Comparison of ENCODE assay signal across 8 mouse cellular contexts in the genomic region with DNA sequence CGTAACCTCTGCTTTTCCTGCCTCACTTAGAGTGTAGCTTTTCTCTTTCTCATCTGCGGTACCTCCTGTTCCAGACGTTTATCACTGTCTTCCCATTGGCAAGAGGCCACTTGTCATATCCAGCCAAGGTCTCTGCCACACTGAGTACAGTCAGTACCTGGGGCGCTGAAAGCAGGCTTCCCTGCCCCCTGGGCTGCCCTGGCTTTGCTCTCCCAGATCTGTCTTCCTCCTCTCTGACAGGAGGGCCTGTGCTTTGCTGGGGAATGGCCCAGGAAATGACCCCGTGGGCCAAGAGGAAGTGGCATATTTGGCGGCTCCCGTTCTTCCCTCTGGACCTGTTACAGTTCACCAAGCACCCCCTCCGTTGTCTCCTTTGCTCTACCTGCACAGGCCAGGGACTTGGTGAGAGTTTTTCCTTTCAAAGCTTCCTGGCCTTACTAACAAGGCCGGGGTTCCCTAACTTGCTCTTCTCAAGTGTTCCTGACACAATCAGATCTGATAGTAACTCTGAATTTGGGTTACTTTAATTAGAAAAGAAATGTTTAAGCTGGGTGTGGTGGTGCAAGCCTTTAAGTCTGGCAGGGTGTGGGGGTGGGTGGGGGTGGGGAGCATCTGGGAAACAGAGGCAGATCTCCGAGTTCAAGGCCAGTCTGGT. TPM values are rescaled to one million over a fixed set of nuclear protein-coding genes. Genes with fewer than 3 reads are reported as not detected.
DNase-seq lines count a peak whose midpoint lies in the region; ATAC-seq and TF ChIP-seq lines count a peak whose summit lies in the region.
"Had no signal": no experiment of that assay in that cellular context is flagged by ENCODE, and none has a peak within 500 bp of the region (broad histone marks: within the 10 kb centered on the region; RNA-seq: fewer than 3 reads in every experiment).

No protein-coding gene starts in this region.

- no peaks in the 10 kb centered on the region for H3K4me1 ChIP-seq in midbrain, postnatal 0 days (ENCODE audit: insufficient read depth, low read length)
- no peaks in the 10 kb centered on the region for H3K4me1 ChIP-seq in midbrain, embryonic 13.5 days (replicated peaks)
- peaks cover 8% of the 10 kb centered on the region for H3K4me1 ChIP-seq in bone marrow, adult 2 months (ENCODE audit: control insufficient read depth, insufficient read depth, low read length)

- TF ChIP-seq CTCF in midbrain, postnatal 0 days (IDR thresholded peaks at IDR 0.05) = no peak
- no peak for TF ChIP-seq CTCF in bone marrow, adult 2 months (IDR thresholded peaks at IDR 0.05; ENCODE audit: control insufficient read depth, insufficient read depth, low read length)

- no peak overlapping the region for H3K27ac ChIP-seq in midbrain, postnatal 0 days (ENCODE audit: low read depth, low read length)
- no peak overlapping the region for H3K27ac ChIP-seq in midbrain, embryonic 13.5 days
- peak overlapping the region; percentile 66 for H3K27ac ChIP-seq in bone marrow, adult 2 months (ENCODE audit: control insufficient read depth, insufficient read depth, low read depth, low read length, poor library complexity)

- H3K36me3 ChIP-seq in midbrain, postnatal 0 days (ENCODE audit: insufficient read depth, low read length) = no peaks in the 10 kb centered on the region
- no peaks in the 10 kb centered on the region for H3K36me3 ChIP-seq in midbrain, embryonic 13.5 days

- intact Hi-C loops in heart, postnatal 36 days (cut with DNase I) = no loop called here

- H3K9ac ChIP-seq in midbrain, postnatal 0 days (replicated peaks; ENCODE audit: low read length, poor library complexity, severe bottlenecking) = no peak overlapping the region
- H3K9ac ChIP-seq in midbrain, embryonic 13.5 days (replicated peaks) = no peak overlapping the region

- no peak overlapping the region for H3K4me3 ChIP-seq in midbrain, postnatal 0 days (ENCODE audit: low read depth, low read length)
- H3K4me3 ChIP-seq in midbrain, embryonic 13.5 days (replicated peaks) = no peak overlapping the region
- no peak overlapping the region for H3K4me3 ChIP-seq in bone marrow, adult 2 months (replicated peaks; ENCODE audit: control insufficient read depth, low read depth, low read length)

- H3K9me3 ChIP-seq in midbrain, postnatal 0 days (ENCODE audit: low read length) = no peaks in the 10 kb centered on the region
- no peaks in the 10 kb centered on the region for H3K9me3 ChIP-seq in midbrain, embryonic 13.5 days

- WGBS in midbrain, postnatal 0 days = 69% methylated on average over 10 of the region's 10 CpGs
- 76% methylated on average over 10 of the region's 10 CpGs for whole genome bisulfite sequencing in midbrain, embryonic 13.5 days
- WGBS in bone marrow, adult 2 months = 17% methylated on average over 10 of the region's 10 CpGs

- DNase-seq in midbrain, postnatal 0 days (ENCODE audit: low spot score) = peak; percentile 15
- peak; percentile 40 to 42 for DNase-seq in heart, postnatal 36 days
- DNase-seq in testis, postnatal 10 days (ENCODE audit: low spot score) = peak; percentile 68
- no peak for DNase-seq in thymus, postnatal 14 days
- DNase-seq in thymus, postnatal 10 days (ENCODE audit: low spot score in 2 of 2) = no peak

- H3K27me3 ChIP-seq in midbrain, postnatal 0 days (ENCODE audit: insufficient read depth, low read length) = no peaks in the 10 kb centered on the region
- H3K27me3 ChIP-seq in midbrain, embryonic 13.5 days = no peaks in the 10 kb centered on the region

- no peak for TF ChIP-seq POLR2A in bone marrow, adult 2 months (IDR thresholded peaks at IDR 0.05; ENCODE audit: borderline replicate concordance, control insufficient read depth, low read depth, low read length)

- H3K4me2 ChIP-seq in midbrain, postnatal 0 days (ENCODE audit: low read depth, low read length, poor library complexity, severe bottlenecking) = no peak overlapping the region
- H3K4me2 ChIP-seq in midbrain, embryonic 13.5 days (replicated peaks) = no peak overlapping the region

- no peak for ATAC-seq in midbrain, postnatal 0 days (ENCODE audit: low FRiP score)
- no peak for ATAC-seq in midbrain, embryonic 13.5 days

RNA-seq across cellular contexts. Expression of a gene that starts 9.3 kb away (rescaled TPM):
- 0.19 TPM in 1 of 2 replicates, not detected in the other for total RNA-seq in midbrain, postnatal 0 days (2014; rRNA removed)
- not detected in 2 replicates for polyA plus RNA-seq in midbrain, postnatal 0 days (2015; fragmentation: Nextera tagmentation; extraction: Ambion mirVana)
- polyA plus RNA-seq in midbrain, embryonic 13.5 days (2015; fragmentation: Nextera tagmentation; extraction: Ambion mirVana) = not detected in 2 replicates
- not detected in 2 replicates for polyA plus RNA-seq in bone marrow, adult 2 months (2011; ENCODE audit: insufficient read depth, insufficient read length, low replicate concordance, missing spikeins)
- not detected for total RNA-seq in heart, postnatal 36 days (2021)
- polyA plus RNA-seq: heart, embryonic 14.5 days had no signal

Comparison
In these comparisons a context has a peak if more than half of its experiments do, and no peak if none do; other contexts are left out.
1. DNase-seq: peak in midbrain, postnatal 0 days (single experiment), heart, postnatal 36 days (2 of 2) and testis, postnatal 10 days (single experiment); none in thymus, postnatal 14 days (single experiment) and thymus, postnatal 10 days (0 of 2).